Mouse (Mus musculus): ENCODE data around the gene Scml4.

Gene Scml4

DNA sequence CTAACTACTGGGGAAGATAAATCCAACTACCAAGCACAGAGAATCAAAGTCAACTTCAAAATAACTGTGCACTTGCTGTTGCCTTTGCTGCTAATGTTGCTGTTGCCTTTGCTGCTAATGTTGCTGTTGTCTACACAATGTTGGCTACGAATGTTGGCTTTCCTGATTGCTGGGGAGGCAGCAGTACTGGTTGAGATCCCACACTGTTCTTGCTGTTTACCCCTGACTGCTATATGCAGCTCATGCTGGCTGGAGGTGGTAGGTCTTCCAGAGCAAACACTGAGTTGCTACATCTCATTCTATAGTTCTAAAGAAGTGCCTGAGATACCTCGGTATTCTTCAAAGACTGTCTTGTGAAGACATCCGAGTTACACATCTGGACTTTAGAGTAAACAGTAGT is 36.5 kb downstream of the Scml4 start:
- H3K27me3 ChIP-seq (ENCODE audit: insufficient read depth, low read length): peaks cover 11% of the 10 kb centered on the region
- H3K4me3 ChIP-seq (replicated peaks; ENCODE audit: low read length): no peak overlapping the region
- no peaks in the 10 kb centered on the region for H3K9me3 ChIP-seq (ENCODE audit: low read length)
- H3K4me1 ChIP-seq (replicated peaks; ENCODE audit: low read depth, low read length): no peaks in the 10 kb centered on the region
- no peaks in the 10 kb centered on the region for H3K36me3 ChIP-seq (ENCODE audit: insufficient read depth, low read length)
- TF ChIP-seq POU5F1 (IDR thresholded peaks at IDR 0.05; ENCODE audit: borderline replicate concordance, low read length): no peak
- no peak for TF ChIP-seq NANOG (IDR thresholded peaks at IDR 0.05; ENCODE audit: borderline replicate concordance, low read length)
- no peak for TF ChIP-seq CTCF (conservative IDR thresholded peaks at IDR 0.05; ENCODE audit: low read length)

DNA sequence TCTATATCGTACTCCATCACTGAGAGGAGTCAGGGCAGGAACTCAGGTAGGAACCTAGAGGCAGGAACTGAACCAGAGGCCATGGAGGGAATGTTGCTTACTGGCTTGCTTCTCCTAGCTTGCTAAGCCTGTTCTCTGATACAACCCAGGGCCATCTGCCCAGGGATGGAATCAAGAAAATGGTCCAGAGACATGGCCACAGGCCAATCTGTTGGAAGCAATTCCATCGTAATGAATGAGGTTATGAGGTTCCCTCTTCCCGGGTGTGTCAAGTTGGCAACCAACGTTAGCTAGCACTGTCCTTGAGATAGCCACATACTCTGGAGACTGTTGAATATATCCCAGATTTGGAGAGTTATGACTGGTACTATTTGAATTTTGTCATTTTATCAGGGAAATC is 37.0 kb downstream of the Scml4 start:
- Histone ChIP-seq H3K9me3 (ENCODE audit: low read length) (no peaks in the 10 kb centered on the region), H3K36me3 (ENCODE audit: insufficient read depth, low read length) (no peaks in the 10 kb centered on the region), H3K4me1 (replicated peaks; ENCODE audit: low read depth, low read length) (no peaks in the 10 kb centered on the region), H3K4me3 (replicated peaks; ENCODE audit: low read length) (no peak overlapping the region), H3K27me3 (ENCODE audit: insufficient read depth, low read length) (peaks cover 11% of the 10 kb centered on the region)
- no peak for TF ChIP-seq NANOG (IDR thresholded peaks at IDR 0.05; ENCODE audit: borderline replicate concordance, low read length)
- TF ChIP-seq POU5F1 (IDR thresholded peaks at IDR 0.05; ENCODE audit: borderline replicate concordance, low read length): no peak
- no peak for TF ChIP-seq CTCF (conservative IDR thresholded peaks at IDR 0.05; ENCODE audit: low read length)

DNA sequence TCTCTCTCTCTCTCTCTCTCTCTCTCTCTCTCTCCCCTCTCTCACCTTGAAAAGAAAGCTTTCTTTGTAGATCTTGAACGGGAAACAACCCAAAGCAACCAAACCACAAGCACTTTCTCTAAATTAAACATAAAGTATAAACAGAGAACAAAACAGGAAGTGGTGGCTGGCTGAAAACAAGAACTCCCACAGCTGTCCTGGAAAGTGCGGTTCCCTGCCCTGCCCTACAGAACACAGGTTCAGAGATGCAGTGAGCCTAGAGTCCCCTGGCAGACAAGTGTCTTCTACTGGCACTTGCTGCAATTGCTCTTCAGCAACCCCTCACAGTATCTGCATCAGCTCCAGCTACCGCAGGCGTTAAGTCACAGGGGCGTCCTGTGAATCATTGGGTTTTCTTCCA is 37.5 kb downstream of the Scml4 start:
- Histone ChIP-seq H3K4me3 (replicated peaks; ENCODE audit: low read length) (no peak overlapping the region), H3K4me1 (replicated peaks; ENCODE audit: low read depth, low read length) (no peaks in the 10 kb centered on the region), H3K36me3 (ENCODE audit: insufficient read depth, low read length) (no peaks in the 10 kb centered on the region), H3K9me3 (ENCODE audit: low read length) (no peaks in the 10 kb centered on the region), H3K27me3 (ENCODE audit: insufficient read depth, low read length) (peaks cover 11% of the 10 kb centered on the region)
- TF ChIP-seq CTCF (conservative IDR thresholded peaks at IDR 0.05; ENCODE audit: low read length) (no peak), POU5F1 (IDR thresholded peaks at IDR 0.05; ENCODE audit: borderline replicate concordance, low read length) (no peak)

DNA sequence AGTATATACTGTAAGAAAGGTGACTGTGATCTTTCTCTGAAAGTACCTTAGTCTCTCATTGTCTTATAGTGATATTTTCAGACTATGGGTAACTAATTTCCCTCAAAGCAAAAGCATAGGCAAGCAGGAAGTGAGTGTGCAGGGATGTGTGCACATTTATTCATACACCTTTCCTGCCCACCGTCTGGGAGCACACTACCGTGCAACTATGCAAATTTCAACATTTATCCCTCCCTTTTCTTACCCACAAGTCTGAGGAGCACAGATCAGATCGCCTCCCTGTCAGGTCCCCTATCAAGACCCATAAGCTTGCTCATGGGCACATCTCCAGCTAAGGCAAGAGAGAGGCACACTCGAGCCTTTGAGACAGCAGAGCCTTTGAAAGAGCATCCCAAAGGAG is 41.2 kb downstream of the Scml4 start:
- Histone ChIP-seq H3K36me3 (ENCODE audit: insufficient read depth, low read length) (no peaks in the 10 kb centered on the region), H3K4me1 (replicated peaks; ENCODE audit: low read depth, low read length) (no peaks in the 10 kb centered on the region), H3K4me3 (replicated peaks; ENCODE audit: low read length) (no peak overlapping the region), H3K9me3 (ENCODE audit: low read length) (no peaks in the 10 kb centered on the region), H3K27me3 (ENCODE audit: insufficient read depth, low read length) (peaks cover 11% of the 10 kb centered on the region)
- no peak for TF ChIP-seq CTCF (conservative IDR thresholded peaks at IDR 0.05; ENCODE audit: low read length)
- TF ChIP-seq NANOG (IDR thresholded peaks at IDR 0.05; ENCODE audit: borderline replicate concordance, low read length): no peak
- no peak for TF ChIP-seq POU5F1 (IDR thresholded peaks at IDR 0.05; ENCODE audit: borderline replicate concordance, low read length)

DNA sequence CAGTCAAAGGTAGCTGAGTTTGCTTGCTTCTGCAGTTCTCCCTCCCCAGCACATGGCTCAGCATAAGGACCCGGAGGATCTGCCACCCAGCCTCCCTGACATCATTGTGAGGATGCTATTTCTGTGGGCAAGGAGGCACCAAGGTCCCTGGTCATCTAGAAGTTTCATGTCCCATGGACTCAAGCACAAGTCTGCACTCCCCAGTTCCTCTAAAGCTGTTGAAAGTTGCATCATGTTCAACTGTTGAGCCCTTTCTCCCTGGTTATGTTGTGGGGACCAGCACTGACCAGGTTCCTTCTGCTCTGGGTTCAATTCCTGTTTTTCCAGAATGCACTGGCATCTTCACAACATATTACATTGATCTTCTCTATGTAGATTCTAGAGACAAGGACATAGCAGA is 42.9 kb downstream of the Scml4 start:
- Histone ChIP-seq H3K4me3 (replicated peaks; ENCODE audit: low read length) (no peak overlapping the region), H3K4me1 (replicated peaks; ENCODE audit: low read depth, low read length) (no peaks in the 10 kb centered on the region), H3K9me3 (ENCODE audit: low read length) (no peaks in the 10 kb centered on the region), H3K27me3 (ENCODE audit: insufficient read depth, low read length) (peaks cover 11% of the 10 kb centered on the region), H3K36me3 (ENCODE audit: insufficient read depth, low read length) (no peaks in the 10 kb centered on the region)
- TF ChIP-seq CTCF (conservative IDR thresholded peaks at IDR 0.05; ENCODE audit: low read length) (no peak), NANOG (IDR thresholded peaks at IDR 0.05; ENCODE audit: borderline replicate concordance, low read length) (no peak), POU5F1 (IDR thresholded peaks at IDR 0.05; ENCODE audit: borderline replicate concordance, low read length) (no peak)

DNA sequence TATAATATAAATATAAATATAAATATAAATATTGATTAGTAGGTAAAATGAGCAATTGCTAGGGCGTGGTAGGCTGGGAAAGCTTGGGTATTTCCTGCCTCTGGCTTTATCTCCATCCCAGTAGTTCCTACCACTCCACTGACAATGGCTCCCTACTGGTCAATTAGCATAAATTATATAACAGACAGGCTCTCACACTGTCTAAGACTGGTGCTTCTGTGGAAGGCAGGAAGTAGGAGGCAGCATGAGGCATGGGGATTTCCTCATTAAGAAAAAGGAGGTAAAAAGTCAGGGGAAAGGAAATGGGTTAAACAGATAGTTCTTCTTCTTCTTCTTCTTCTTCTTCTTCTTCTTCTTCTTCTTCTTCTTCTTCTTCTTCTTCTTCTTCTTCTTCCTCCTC is 48.4 kb downstream of the Scml4 start:
- Histone ChIP-seq H3K4me3 (replicated peaks; ENCODE audit: low read length) (no peak overlapping the region), H3K4me1 (replicated peaks; ENCODE audit: low read depth, low read length) (no peaks in the 10 kb centered on the region), H3K36me3 (ENCODE audit: insufficient read depth, low read length) (no peaks in the 10 kb centered on the region), H3K9me3 (ENCODE audit: low read length) (no peaks in the 10 kb centered on the region), H3K27me3 (ENCODE audit: insufficient read depth, low read length) (no peaks in the 10 kb centered on the region)
- TF ChIP-seq NANOG (IDR thresholded peaks at IDR 0.05; ENCODE audit: borderline replicate concordance, low read length): no peak

DNA sequence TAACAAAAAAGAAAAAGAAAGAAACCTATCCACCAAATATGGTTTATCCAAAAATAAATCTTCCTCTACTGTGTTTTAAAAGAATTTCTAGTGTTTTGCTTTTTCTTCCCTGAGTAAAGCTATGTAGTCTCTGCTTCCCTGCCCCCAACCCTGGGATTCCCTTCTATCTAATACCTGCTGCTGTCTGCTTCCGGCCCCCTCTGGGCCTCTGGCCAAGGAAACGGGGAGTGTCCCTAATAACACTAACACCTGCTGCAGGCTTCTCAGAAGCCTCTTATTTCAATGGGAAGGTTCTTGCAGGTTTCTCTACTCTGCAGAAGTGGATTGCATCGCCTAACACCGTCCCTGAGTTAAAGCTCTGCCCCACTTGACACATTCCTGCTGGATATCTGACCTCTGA is 50.4 kb downstream of the Scml4 start:
- no peaks in the 10 kb centered on the region for H3K27me3 ChIP-seq (ENCODE audit: insufficient read depth, low read length)
- no peaks in the 10 kb centered on the region for H3K36me3 ChIP-seq (ENCODE audit: insufficient read depth, low read length)
- no peaks in the 10 kb centered on the region for H3K9me3 ChIP-seq (ENCODE audit: low read length)
- no peaks in the 10 kb centered on the region for H3K4me1 ChIP-seq (replicated peaks; ENCODE audit: low read depth, low read length)
- no peak overlapping the region for H3K4me3 ChIP-seq (replicated peaks; ENCODE audit: low read length)
- TF ChIP-seq NANOG (IDR thresholded peaks at IDR 0.05; ENCODE audit: borderline replicate concordance, low read length) (no peak), POU5F1 (IDR thresholded peaks at IDR 0.05; ENCODE audit: borderline replicate concordance, low read length) (no peak), CTCF (conservative IDR thresholded peaks at IDR 0.05; ENCODE audit: low read length) (no peak)

DNA sequence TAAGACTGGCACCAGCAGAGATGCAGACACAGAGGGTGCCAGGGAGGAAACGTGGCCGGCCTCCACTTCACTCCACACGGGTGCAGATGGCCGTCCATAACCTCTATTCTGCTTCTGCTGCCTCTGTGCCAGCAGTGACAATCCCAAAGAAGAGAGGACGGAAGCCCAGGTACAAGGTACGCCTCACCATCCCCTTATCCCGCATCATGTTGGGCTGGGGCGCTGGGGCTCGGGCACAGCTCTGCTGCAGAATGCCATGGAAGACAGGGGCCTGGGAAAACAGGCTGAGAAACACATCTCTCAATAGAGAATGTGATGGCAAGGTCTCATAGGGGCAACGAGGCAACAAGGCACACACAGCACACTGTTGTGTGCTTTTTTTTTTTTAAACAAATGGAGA is 51.9 kb downstream of the Scml4 start:
- no peaks in the 10 kb centered on the region for H3K9me3 ChIP-seq (ENCODE audit: low read length)
- H3K4me1 ChIP-seq (replicated peaks; ENCODE audit: low read depth, low read length): no peaks in the 10 kb centered on the region
- TF ChIP-seq CTCF (conservative IDR thresholded peaks at IDR 0.05; ENCODE audit: low read length): no peak
- no peak for TF ChIP-seq NANOG (IDR thresholded peaks at IDR 0.05; ENCODE audit: borderline replicate concordance, low read length)
- TF ChIP-seq POU5F1 (IDR thresholded peaks at IDR 0.05; ENCODE audit: borderline replicate concordance, low read length): no peak
- H3K36me3 ChIP-seq (ENCODE audit: insufficient read depth, low read length): no peaks in the 10 kb centered on the region
- no peaks in the 10 kb centered on the region for H3K27me3 ChIP-seq (ENCODE audit: insufficient read depth, low read length)
- H3K4me3 ChIP-seq (replicated peaks; ENCODE audit: low read length): no peak overlapping the region

DNA sequence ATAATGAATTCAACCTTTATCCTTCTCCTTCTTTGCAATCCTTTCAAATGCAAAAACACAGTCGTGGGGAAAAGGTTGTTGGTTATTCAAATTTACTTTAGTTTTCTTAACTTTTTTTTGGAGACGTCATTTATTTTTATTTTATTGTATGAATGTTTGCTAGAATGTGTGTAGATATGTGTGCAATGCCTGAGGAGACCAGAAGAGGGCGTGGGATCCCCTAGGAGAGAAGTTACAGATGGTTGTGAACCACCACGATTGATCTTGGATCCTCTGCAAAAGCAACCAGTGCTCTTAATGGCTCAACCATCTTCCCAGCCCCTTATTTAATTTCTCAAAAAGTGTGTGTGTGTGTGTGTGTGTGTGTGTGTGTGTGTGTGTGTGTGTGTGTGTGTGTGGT is 53.0 kb downstream of the Scml4 start:
- H3K27me3 ChIP-seq (ENCODE audit: insufficient read depth, low read length): no peaks in the 10 kb centered on the region
- TF ChIP-seq POU5F1 (IDR thresholded peaks at IDR 0.05; ENCODE audit: borderline replicate concordance, low read length): no peak
- no peak for TF ChIP-seq NANOG (IDR thresholded peaks at IDR 0.05; ENCODE audit: borderline replicate concordance, low read length)
- TF ChIP-seq CTCF (conservative IDR thresholded peaks at IDR 0.05; ENCODE audit: low read length): peak; percentile 64
- H3K9me3 ChIP-seq (ENCODE audit: low read length): no peaks in the 10 kb centered on the region
- no peaks in the 10 kb centered on the region for H3K4me1 ChIP-seq (replicated peaks; ENCODE audit: low read depth, low read length)
- no peaks in the 10 kb centered on the region for H3K36me3 ChIP-seq (ENCODE audit: insufficient read depth, low read length)
- no peak overlapping the region for H3K4me3 ChIP-seq (replicated peaks; ENCODE audit: low read length)

All from E14TG2a.4 (cell line).